Mouse (Mus musculus): Measurements from ENCODE around the gene Prok2. TPM values are rescaled to one million over a fixed set of nuclear protein-coding genes. Genes with fewer than 3 reads are reported as not detected.

Gene Prok2
- polyA plus RNA-seq (2017; shearing (Covaris generic)), result not detected

GRCm38 (mm10) chr6:99725971-99726561, at the start of gene Prok2:
TSS of gene Prok2 (minus strand) at chr6:99726392.

DNA sequence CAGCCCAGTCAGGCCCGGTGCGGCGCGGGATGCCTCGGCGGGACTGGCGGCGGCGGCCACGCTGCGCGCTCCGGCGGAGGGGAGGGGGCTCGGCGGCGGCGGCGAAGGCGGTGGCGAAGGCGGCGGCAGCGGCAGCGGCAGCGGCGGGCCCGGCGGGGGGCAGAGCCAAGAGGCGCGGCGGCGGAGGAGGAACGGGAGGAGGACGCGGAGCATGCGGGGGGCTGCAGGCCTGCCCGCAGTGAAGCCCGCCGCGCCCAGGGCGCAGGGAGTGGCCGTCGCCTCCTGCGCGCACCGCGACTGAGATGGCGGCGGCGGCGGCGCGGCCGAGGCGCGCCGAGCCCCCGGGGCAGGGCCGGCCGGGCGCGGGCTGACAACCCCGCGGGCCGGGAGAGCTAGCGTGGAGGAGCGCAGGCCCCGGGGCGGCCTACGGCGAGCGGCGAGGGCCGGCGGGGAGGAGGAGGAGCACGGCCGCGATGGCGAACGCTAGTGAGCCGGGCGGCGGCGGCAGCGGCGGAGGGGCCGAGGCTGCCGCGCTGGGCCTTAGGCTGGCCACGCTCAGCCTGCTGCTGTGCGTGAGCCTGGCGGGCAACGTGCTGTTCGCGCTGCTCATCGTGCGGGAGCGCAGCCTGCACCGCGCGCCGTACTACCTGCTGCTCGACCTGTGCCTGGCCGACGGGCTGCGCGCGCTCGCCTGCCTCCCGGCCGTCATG, 33.8 kb downstream of the Prok2 start, which contains the start of gene Gpr27:
Gpr27 (plus strand) TSS at position 474 of the 710 bp plus-strand sequence.

DNA sequence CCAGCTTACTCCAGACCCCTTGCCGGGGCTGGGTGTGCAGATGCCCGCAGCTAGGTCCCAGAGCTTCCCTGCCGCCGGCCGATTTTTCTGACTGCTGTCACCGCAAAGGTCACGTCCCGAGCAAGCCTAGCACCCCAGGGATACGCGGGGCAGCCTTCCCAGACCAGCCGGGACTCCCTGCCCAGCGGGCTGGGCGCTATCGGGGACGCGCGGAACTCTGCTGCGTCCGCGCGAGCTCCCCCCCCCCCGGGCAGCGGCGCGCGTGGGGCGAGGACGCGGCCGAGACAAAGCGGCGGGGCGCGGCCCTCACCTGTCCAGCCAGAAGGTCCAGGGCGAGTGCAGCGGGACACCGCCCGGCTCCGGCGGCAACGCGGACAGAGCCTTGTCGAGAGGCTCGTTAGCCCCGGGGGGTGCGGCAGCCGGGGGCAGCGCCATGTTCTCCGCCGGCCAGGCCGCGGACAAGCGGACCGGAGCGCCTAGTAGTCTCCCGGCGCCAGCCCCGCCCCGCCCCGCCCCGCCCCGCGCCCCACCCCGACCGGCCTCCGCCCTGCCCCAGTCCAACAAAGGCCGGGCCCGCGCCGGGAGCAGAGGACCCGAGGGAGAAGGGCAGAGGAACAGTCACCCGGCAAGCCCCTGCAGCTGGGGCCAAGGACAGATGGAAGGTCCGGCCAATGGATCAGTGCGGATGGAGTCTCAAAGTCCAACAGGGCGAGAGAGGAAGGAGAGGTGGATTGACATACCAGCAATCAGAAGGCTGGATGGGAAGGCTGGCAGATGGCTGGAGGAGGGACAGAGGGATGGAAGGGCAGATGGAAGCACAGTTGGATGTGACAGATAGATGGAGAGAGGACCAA, 59.6 kb downstream of the Prok2 start, which contains the start of the genes Eif4e3 and Gm20696:
Eif4e3 (minus strand) TSS at position 454 of the 854 bp plus-strand sequence.
Gm20696 (minus strand) TSS at position 480 of the 854 bp plus-strand sequence.

Other genes with a start within 250 kb of the Prok2 start
- gene Foxp1, start 203.7 kb downstream of the Prok2 start, polyA plus RNA-seq (2017; shearing (Covaris generic)), result 341 TPM
- gene Eif4e3, start 59.6 kb downstream of the Prok2 start, polyA plus RNA-seq (2017; shearing (Covaris generic)), result 35.9 TPM
- 15.0 TPM for gene Gm20696, start 59.6 kb downstream of the Prok2 start, polyA plus RNA-seq (2017; shearing (Covaris generic))
- gene Gpr27, start 33.7 kb downstream of the Prok2 start, polyA plus RNA-seq (2017; shearing (Covaris generic)), result not detected